Mouse (Mus musculus) bone marrow macrophage, adult 2 months (primary cell): ENCODE measurements around the gene Zfp646. TPM values are rescaled to one million over a fixed set of nuclear protein-coding genes. Genes with fewer than 3 reads are reported as not detected.

Experiments used
- H3K27ac ChIP-seq: 2 replicates; pipeline ENCODE4 v1.5.1; 2012; ENCODE audit warnings: low read depth, low read length; ENCODE audit not compliant: insufficient read depth
- H3K4me1 ChIP-seq: 2 replicates; pipeline ENCODE4 v1.6.1; 2012; ENCODE audit warnings: low read length; ENCODE audit not compliant: control insufficient read depth, insufficient read depth
- H3K4me3 ChIP-seq: 2 replicates; pipeline ENCODE4 v1.5.1; 2012; ENCODE audit warnings: mild to moderate bottlenecking, low read length, moderate library complexity; ENCODE audit not compliant: insufficient read depth
- CTCF ChIP-seq: IDR thresholded peaks from 2 replicates; pipeline ENCODE4 v1.5.1; 2012; ENCODE audit warnings: low read depth, mild to moderate bottlenecking, low read length, moderate library complexity
- POLR2A ChIP-seq: IDR thresholded peaks from 2 replicates; pipeline ENCODE4 v1.6.1; 2012; ENCODE audit warnings: mild to moderate bottlenecking, low read depth, low read length, borderline replicate concordance
- polyA plus RNA-seq: library from polyadenylated mRNA; stranded (reverse); fragments of >200 nt; gene quantifications from 2 replicates; pipeline ENCODE4 v1.2.4, GENCODE M21; 2012; ENCODE audit not compliant: missing spikeins, insufficient read depth, insufficient read length

The Zfp646 gene
- polyA plus RNA-seq, 1 experiment: 16.7 TPM

DNA sequence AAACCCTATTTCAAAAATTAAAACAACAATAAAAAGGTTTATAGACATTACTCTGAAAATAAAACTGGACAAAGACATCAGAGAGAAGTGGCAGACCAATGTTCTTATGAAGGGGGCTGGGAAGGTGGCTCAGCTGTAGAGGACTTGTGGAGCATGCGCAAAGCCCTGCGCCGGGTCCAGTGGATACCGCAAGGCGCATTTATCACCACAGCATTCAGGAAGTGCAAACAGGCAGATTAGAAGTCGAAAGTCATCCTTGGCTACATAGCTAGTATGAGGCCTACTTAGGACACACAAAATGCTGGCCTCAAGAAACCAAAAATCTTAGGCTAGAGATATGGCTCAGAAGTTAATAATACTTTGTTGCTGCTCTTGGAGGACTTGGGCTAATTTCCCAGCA, 17.8 kb upstream of the Zfp646 start:
- TF ChIP-seq POLR2A: no peak
- no peak for TF ChIP-seq CTCF
- H3K4me3 ChIP-seq: no peak overlapping the region
- H3K4me1 ChIP-seq: no peaks in the 10 kb centered on the region
- H3K27ac ChIP-seq: no peak overlapping the region

DNA sequence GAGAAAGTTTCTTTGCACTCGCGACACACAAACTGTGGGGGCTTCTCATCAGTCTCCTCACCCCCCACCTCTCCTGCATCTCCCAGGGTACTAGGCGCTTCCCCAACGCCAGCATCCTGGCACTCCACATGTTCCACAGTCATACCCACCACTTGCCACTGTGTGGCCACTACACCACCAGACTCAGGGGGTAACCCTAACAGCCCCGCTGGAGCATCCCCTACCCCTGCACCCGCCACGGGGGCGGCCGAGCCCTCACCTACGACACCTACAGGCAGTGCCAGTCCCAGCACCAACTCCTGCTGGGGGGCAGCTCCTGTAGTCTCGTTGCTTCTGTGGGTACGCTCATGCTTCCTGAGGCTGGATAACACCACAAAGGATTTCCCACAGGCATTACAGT, 9.6 kb upstream of the Zfp646 start:
- TF ChIP-seq POLR2A: no peak
- TF ChIP-seq CTCF: no peak
- H3K27ac ChIP-seq: no peak overlapping the region
- H3K4me1 ChIP-seq: peaks cover 10% of the 10 kb centered on the region
- no peak overlapping the region for H3K4me3 ChIP-seq

DNA sequence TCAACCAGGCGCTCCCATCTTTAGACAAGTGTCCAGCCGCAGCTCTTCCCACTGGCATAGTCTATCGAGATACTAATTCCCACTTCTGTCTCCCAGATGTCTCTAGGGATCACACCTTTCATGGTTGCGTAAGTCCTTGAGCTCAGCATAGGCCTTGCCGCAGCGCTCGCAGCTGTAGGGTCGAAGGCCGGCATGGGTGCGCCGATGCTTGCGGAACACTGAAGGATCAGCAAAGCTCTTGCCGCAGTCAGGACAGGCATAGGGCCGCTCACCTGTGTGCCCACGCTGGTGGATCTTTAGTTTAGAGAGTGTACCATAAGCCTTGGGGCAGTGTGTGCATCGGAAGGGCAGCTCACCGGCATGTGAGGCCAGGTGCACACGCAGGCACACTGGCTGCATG, 8.4 kb upstream of the Zfp646 start:
- peaks cover 12% of the 10 kb centered on the region for H3K4me1 ChIP-seq
- H3K4me3 ChIP-seq: no peak overlapping the region
- H3K27ac ChIP-seq: no peak overlapping the region
- TF ChIP-seq CTCF (no peak), POLR2A (no peak)

DNA sequence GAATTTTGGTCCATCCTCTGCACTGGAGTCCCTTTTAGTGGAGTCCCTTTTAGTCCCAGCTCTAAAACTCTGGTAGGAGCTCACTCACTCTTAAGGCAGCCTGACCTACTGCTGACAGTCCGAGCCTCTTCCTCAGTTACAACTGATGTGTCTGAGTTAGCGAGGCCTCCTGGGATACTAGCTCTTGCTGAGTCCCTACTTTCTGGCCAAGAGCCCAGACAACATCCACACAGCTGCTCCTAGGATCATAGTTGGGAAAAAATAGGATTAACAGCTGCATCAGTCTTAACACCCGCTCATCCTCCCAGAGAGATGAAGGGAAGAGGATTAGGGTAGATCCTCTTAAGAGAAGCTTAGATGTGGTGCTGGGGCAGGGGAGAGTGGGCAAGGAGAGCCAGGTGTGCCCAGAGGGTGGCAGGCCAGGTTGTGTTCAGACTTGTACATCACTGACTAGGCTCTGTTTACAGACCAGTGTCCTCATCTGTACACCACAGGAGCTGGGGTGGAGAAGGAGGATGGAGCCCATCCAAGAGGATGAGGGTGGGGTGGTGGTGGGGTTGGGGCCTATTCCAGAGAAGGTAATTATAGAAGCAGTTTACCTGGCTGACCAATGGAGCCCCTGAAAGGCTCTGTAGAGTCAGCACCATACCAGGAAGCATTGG, 6.7 kb upstream of the Zfp646 start:
- TF ChIP-seq POLR2A (no peak), CTCF (no peak)
- no peak overlapping the region for H3K27ac ChIP-seq
- peaks cover 23% of the 10 kb centered on the region for H3K4me1 ChIP-seq
- H3K4me3 ChIP-seq: no peak overlapping the region

DNA sequence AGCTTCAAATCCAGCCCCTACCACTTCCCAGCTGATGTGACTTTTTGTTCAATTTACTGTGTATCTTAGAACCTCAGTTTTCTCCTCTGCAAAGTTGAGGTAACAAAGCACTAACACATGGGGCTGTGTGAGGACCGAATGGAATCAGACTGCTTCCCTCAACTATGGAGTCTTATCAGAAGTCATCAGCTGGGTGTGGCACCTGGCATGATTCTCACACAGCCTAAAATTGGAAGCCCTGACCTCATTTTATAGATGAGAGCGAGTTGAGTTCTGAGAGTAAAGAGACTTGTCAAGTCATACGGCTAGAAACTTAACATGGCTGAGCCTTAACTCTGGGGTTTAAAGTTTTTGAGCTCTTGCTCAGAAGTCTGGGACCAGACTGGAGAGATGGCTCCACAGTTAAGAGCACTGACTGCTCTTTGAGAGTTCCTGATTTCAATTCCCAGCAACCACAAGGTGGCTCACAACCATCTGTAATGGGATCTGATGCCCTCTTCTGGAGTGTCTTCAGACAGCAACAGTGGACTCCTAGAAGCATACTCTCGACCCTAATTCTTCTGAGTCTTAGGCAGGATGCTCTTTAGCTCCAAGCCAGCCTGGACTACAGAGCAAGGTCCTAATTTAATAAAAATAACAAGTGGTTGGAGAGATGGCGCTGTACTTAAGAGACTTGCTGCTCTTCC, 5.7 kb upstream of the Zfp646 start:
- TF ChIP-seq POLR2A: no peak
- TF ChIP-seq CTCF: no peak
- no peak overlapping the region for H3K4me3 ChIP-seq
- H3K27ac ChIP-seq: no peak overlapping the region
- H3K4me1 ChIP-seq: peaks cover 27% of the 10 kb centered on the region

DNA sequence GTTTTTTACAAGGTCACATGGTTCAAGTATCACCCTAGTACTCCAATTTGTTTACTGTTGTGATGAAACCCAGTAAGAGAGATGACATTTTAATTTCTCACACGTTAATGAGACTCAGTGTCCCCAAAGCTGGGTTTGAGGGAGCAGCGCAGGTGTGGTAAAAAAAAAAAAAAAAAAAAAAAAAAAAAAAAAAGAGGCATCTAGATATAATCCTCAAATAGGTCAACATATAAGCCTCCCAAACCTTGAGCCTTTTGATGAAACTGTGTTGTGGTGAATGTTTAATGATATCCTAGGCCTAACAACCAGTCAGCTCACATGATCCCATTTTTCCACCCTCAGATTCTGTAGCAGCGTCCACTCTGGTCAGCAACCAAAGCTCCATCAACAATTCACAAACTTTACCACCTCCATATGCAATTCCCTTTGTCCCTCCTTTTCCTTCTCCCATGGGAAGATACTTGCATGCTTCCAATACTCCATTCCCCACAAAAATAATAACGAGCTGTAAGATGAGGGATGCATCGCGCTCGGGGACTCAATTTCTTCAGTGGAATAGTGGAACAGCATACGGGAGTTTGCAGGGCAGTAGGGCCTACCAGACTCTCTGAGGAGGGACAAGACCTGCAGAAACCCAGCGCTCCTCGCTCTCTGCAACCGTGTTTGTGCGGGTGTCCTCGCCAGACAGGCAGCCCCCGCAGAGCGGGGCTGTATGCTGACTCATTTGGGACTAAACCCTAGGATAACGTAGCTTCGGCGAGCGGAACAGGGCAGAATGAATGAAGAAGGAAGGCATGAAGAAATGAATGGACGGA, 1.0 kb upstream of the Zfp646 start:
- Histone ChIP-seq H3K4me1 (peaks cover 20% of the 10 kb centered on the region), H3K4me3 (peak overlapping the region; percentile 89), H3K27ac (peak overlapping the region; percentile 93)
- TF ChIP-seq CTCF (no peak), POLR2A (no peak)

DNA sequence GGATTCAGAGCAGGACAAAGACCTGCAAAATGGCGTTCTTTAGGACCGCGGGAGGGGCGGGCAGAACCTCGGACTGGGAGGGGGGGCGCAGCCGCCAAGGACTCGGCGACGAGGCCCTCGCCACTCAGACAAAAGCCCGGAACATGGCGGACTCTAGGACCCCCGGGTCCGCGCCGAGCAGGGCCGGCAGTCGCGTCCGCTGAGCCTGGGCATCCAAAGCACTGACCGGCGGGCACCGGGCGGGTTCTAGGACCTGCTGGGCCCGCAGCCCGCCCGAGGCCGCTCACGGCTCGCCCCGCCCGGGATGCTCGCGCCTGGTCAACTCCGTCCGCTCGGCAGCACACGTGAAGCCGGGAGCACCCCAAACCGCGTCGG, 407 bp upstream of the Zfp646 start:
- peak overlapping the region; percentile 89 for H3K4me3 ChIP-seq
- H3K4me1 ChIP-seq: peaks cover 20% of the 10 kb centered on the region
- H3K27ac ChIP-seq: peak overlapping the region; percentile 93
- TF ChIP-seq CTCF: no peak
- no peak for TF ChIP-seq POLR2A

DNA sequence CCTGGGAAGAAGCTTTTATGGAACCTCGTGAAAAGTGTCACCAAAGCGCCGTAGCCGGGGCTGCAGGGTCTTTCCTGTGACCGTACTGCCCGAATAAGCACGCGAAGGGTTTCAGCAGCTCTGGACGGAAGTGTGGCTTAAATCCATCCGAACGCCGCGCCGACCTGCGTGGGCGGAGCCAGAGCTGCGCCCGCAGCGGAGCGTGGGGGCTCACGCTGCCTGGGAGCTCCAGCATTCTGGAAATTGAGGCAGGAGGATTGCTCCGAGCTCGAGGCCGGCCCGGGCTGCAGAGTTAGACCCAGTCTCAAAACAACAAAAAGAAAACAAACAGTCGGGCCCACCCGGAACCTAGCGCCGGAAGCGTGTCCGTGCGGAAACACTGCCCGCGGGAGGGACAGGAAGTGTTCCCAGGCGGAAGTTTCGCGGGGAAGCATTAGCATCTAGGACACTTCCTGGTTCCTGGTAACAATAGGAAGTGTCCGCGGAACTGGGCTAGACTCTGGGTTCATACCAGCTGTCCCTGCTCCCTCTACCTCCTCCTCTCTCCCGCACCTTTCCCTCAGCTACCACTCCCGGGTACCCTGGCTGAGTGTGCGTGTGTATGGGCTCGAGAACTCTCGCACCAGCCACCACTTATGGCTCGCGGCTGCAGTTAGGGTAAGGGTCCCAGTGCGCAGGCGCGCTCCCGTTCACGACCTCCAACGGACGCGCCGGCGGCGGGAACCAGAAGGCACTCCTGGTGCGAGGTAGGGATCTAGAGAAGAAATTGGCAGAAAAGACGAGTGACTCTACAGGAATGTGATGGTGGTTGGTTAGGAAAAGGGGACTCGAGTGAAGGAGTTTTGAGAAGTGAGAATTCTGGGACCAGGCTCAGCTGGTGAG, 687 bp downstream of the Zfp646 start, which contains the start of gene Zfp668:
TSS of gene Zfp668 (minus strand) at position 362 of the 882 bp plus-strand sequence.
- peak within 1 kb of the TSS; percentile 93 for H3K27ac ChIP-seq
- TF ChIP-seq CTCF (no peak), POLR2A (0 out of 2 replicates have a peak, but pooled peaks have one; percentile 60)
- peaks cover 20% of the 10 kb centered on the region for H3K4me1 ChIP-seq
- peak within 1 kb of the TSS; percentile 89 for H3K4me3 ChIP-seq

DNA sequence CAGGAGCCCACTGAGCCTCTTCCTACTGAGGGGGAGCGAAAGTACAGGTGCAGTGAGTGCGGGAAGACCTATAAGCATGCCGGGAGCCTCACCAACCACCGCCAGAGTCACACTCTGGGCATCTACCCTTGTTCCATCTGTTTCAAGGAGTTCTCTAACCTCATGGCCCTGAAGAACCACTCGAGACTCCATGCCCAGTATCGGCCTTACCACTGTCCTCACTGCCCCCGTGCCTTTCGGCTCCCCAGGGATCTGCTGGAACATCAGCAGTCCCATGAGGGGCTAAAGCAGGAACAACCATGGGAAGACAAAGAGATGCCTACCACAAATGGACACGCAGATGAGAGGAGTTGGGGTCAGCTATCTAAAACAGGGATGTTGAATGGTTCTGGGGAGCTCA, 3.3 kb downstream of the Zfp646 start:
- Histone ChIP-seq H3K27ac (no peak overlapping the region), H3K4me1 (peaks cover 7% of the 10 kb centered on the region), H3K4me3 (no peak overlapping the region)
- no peak for TF ChIP-seq CTCF
- TF ChIP-seq POLR2A: no peak

DNA sequence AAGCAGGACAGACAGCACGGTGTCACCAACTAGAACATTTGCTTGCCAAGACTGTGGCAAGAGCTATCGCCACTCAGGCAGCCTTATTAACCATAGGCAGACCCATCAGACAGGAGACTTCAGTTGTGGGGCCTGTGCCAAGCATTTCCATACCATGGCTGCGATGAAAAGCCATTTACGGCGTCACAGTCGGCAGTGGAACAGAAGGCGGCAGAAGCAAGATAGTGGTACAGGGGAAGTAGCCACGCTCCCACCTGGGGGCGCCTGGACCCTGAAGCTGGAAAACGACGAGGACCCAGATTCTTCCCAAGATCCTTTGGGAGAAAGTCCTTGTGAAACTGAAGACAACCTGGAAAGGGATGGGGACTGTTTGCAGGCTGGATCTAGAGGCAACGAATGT, 4.4 kb downstream of the Zfp646 start:
- Histone ChIP-seq H3K4me3 (no peak overlapping the region), H3K27ac (no peak overlapping the region), H3K4me1 (peaks cover 3% of the 10 kb centered on the region; the same call in 1 of the 2 replicates)
- TF ChIP-seq CTCF: no peak
- TF ChIP-seq POLR2A: no peak
